Mouse (Mus musculus): ENCODE measurements around the gene Rnf135. TPM values are rescaled to one million over a fixed set of nuclear protein-coding genes. Genes with fewer than 3 reads are reported as not detected.
A peak's percentile ranks its signal among the peaks of the same experiment; 100 is the strongest.

Rnf135 gene
- total and polyA plus RNA-seq, 3 experiments, result 10.9 to 12.4 (median 11.3) TPM

- peaks cover 14 to 59% of the 10 kb centered on the region in 2 experiments for H3K4me1 ChIP-seq (ENCODE audit: control insufficient read depth in 1 of 2, insufficient read depth in 2 of 2)
These were observed 5.3 kb upstream of the Rnf135 start for GRCm38 (mm10) chr11:80178316-80178715.

DNA sequence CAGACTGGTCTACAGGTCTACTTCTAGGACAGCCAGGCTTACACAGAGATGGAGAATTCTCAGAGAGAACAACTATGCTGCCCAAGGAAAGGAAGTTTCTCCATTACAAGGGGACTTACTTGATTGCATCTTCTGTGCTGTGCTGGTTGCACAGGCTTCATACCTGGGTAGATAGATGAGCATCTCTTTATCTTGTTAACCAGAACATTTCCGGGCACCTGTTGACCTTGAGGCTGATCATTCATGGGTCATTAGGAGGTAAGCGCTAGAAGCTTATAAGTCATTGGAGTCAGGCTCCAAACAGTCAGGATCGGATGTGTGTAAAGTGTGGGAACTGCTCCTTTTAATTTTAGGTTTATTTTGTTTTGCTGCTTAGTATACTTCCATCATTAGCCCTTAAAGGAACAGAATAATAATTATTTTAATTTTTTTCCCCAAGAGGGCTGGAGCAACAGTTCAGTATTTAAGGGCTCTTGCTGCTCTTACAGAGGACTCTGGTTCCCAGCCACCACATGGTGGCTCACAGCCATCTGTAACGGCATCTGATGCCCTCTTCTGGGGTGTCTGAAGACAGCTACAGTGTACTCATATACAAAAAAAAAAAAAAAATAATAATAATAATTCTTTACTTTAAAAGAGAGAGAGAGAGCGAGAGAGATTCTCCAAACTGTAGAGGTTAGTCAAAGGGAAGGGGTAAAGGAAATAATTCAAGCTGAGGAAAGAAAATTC is 2.5 kb upstream of the Rnf135 start:
- TF ChIP-seq EP300 (IDR thresholded peaks at IDR 0.05; ENCODE audit: low read length) (no peak), RAD21 (IDR thresholded peaks at IDR 0.05; ENCODE audit: low read depth, low read length) (peak; percentile 51), CHD2 (IDR thresholded peaks at IDR 0.05; ENCODE audit: low read length) (no peak), CTCF (conservative IDR thresholded peaks at IDR 0.05 in 1 of 2, IDR thresholded peaks at IDR 0.05 in 1 of 2; ENCODE audit: low read depth in 2 of 2, low read length in 2 of 2) (peak in 1 of 2 experiments; percentile 76; a peak in 2 of 4 replicates), MYC (IDR thresholded peaks at IDR 0.05; ENCODE audit: low read depth, low read length) (peak; percentile 78), ZC3H11A (IDR thresholded peaks at IDR 0.05; ENCODE audit: low read depth, low read length) (no peak), ZNF384 (IDR thresholded peaks at IDR 0.05; ENCODE audit: low read depth, low read length) (peak; percentile 94), SMC3 (IDR thresholded peaks at IDR 0.05; ENCODE audit: low read depth, low read length) (peak; percentile 46; the same call in 1 of the 2 replicates), UBTF (IDR thresholded peaks at IDR 0.05; ENCODE audit: low read depth, low read length) (no peak), HCFC1 (IDR thresholded peaks at IDR 0.05; ENCODE audit: low read depth, low read length) (no peak)
- peaks cover 3% of the 10 kb centered on the region for H3K9me3 ChIP-seq (replicated peaks; ENCODE audit: low read length)
- H3K27me3 ChIP-seq (replicated peaks), result no peaks in the 10 kb centered on the region
- dilution Hi-C loops (cut with MboI; ENCODE audit: extremely low pct_ligation_motif_present, extremely low pct_unique_long_range_greater_than_20kb, low sequenced_read_pairs) (no loop called here), in situ Hi-C loops (cut with MboI; ENCODE audit: low pct_ligation_motif_present, low pct_unique_long_range_greater_than_20kb, low sequenced_read_pairs) (no loop called here)
- H3K4me1 ChIP-seq (ENCODE audit: control insufficient read depth in 1 of 2, insufficient read depth in 2 of 2), result peaks cover 9 to 44% of the 10 kb centered on the region in 2 experiments
- no peak overlapping the region for H3K4me3 ChIP-seq (replicated peaks in 1 of 3; ENCODE audit: low read depth in 2 of 3, low read length in 2 of 3, poor library complexity in 1 of 3)
- H3K9ac ChIP-seq (ENCODE audit: insufficient read depth, low read depth), result no peak overlapping the region
- peak; percentile 59 for DNase-seq (ENCODE audit: extremely low read depth)
- peaks cover 3 to 7% of the 10 kb centered on the region in 2 experiments for H3K36me3 ChIP-seq (replicated peaks in 1 of 2; ENCODE audit: control insufficient read depth in 1 of 2, insufficient read depth in 1 of 2, low read length in 1 of 2)
- no peak overlapping the region for H3K27ac ChIP-seq (ENCODE audit: insufficient read depth, low read depth)
- H3K4me2 ChIP-seq (ENCODE audit: insufficient read depth, low read depth, poor library complexity, severe bottlenecking), result no peak overlapping the region
- H3K79me2 ChIP-seq (replicated peaks; ENCODE audit: control insufficient read depth, extremely low read depth, insufficient read depth, poor library complexity, severe bottlenecking), result peaks cover 9% of the 10 kb centered on the region

More at GRCm38 (mm10) chr11:80178316-80178715, 5.3 kb upstream of the Rnf135 start:
- DNase-seq (ENCODE audit: extremely low read depth), result no peak
- Histone ChIP-seq H3K4me2 (ENCODE audit: insufficient read depth, low read depth, poor library complexity, severe bottlenecking) (no peak overlapping the region), H3K27me3 (replicated peaks) (no peaks in the 10 kb centered on the region), H3K27ac (ENCODE audit: insufficient read depth, low read depth) (no peak overlapping the region), H3K79me2 (replicated peaks; ENCODE audit: control insufficient read depth, extremely low read depth, insufficient read depth, poor library complexity, severe bottlenecking) (no peaks in the 10 kb centered on the region), H3K9me3 (replicated peaks; ENCODE audit: low read length) (no peaks in the 10 kb centered on the region), H3K9ac (ENCODE audit: insufficient read depth, low read depth) (no peak overlapping the region), H3K4me3 (replicated peaks in 1 of 3; ENCODE audit: low read depth in 2 of 3, low read length in 2 of 3, poor library complexity in 1 of 3) (no peak overlapping the region), H3K36me3 (replicated peaks in 1 of 2; ENCODE audit: control insufficient read depth in 1 of 2, insufficient read depth in 1 of 2, low read length in 1 of 2) (peaks cover 0 to 1% of the 10 kb centered on the region in 2 experiments)
- no peak for TF ChIP-seq KAT2A (IDR thresholded peaks at IDR 0.05; ENCODE audit: insufficient replicate concordance, low read length)
- no peak for TF ChIP-seq CHD2 (IDR thresholded peaks at IDR 0.05; ENCODE audit: low read length)
- no peak for TF ChIP-seq POLR2AphosphoS2 (IDR thresholded peaks at IDR 0.05; ENCODE audit: low read depth, low read length)
- TF ChIP-seq CTCF (conservative IDR thresholded peaks at IDR 0.05 in 1 of 2, IDR thresholded peaks at IDR 0.05 in 1 of 2; ENCODE audit: low read depth in 2 of 2, low read length in 2 of 2), result no peak
- TF ChIP-seq GABPA (IDR thresholded peaks at IDR 0.05; ENCODE audit: insufficient replicate concordance, low read depth, low read length), result no peak
- no peak for TF ChIP-seq MAX (IDR thresholded peaks at IDR 0.05; ENCODE audit: low read length)
- TF ChIP-seq E2F4 (IDR thresholded peaks at IDR 0.05; ENCODE audit: insufficient replicate concordance, low read depth, low read length), result no peak
- no peak for TF ChIP-seq CHD1 (IDR thresholded peaks at IDR 0.05; ENCODE audit: low read depth, low read length)
- no peak for TF ChIP-seq MAZ (IDR thresholded peaks at IDR 0.05; ENCODE audit: low read depth, low read length)
- dilution Hi-C loops (cut with MboI; ENCODE audit: extremely low pct_ligation_motif_present, extremely low pct_unique_long_range_greater_than_20kb, low sequenced_read_pairs) (no loop called here), in situ Hi-C loops (cut with MboI; ENCODE audit: low pct_ligation_motif_present, low pct_unique_long_range_greater_than_20kb, low sequenced_read_pairs) (no loop called here)

Data from CH12.LX (cell line).